Mouse (Mus musculus): ENCODE measurements at regions not wholly inside any gene's neighbourhood (a gene's known extent, or its start where the extent isn't known, plus 50 kb on each side); places are given as distances from the start of the nearest gene placed in this dataset.

DNA sequence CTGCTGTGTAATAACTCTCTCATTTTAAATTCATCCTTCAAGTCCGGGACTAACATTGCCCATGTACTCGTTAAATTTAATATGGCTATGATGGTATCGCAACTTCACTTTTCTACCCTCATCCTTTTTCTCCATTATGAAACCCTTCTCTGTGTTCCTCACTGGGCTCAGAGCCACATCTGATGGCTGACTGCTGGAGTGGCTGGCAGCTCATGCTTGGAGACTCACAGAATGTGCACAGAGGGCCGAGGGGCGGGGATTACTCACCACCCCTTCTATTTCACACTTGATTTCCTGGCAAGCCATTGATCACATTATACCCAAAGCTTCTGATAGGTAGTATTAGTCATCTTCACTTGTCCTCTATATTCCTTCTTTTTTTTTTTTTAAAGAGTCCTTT, 81.1 kb upstream of the Vwde start:
- H3K36me3 ChIP-seq (ENCODE audit: control insufficient read depth, insufficient read depth, low read length, poor library complexity, severe bottlenecking), result no peaks in the 10 kb centered on the region
- H3K4me3 ChIP-seq (ENCODE audit: insufficient read depth in 1 of 2, low read depth in 1 of 2, low read length in 2 of 2, poor library complexity in 1 of 2, severe bottlenecking in 1 of 2), result no peak overlapping the region
- TF ChIP-seq ZNF384 (IDR thresholded peaks at IDR 0.05; ENCODE audit: low read depth, low read length), result no peak
- no peak for TF ChIP-seq MAFK (IDR thresholded peaks at IDR 0.05; ENCODE audit: insufficient read depth, low read depth, low read length)
- TF ChIP-seq ZC3H11A (IDR thresholded peaks at IDR 0.05; ENCODE audit: borderline replicate concordance, low read depth, low read length), result no peak
- no peak for TF ChIP-seq CHD2 (IDR thresholded peaks at IDR 0.05; ENCODE audit: low read depth, low read length)
- H3K27ac ChIP-seq (ENCODE audit: insufficient read depth, low read depth, low read length, poor library complexity, severe bottlenecking), result no peak overlapping the region
- no peaks in the 10 kb centered on the region for H3K9me3 ChIP-seq (ENCODE audit: control insufficient read depth, insufficient read depth, low read depth, low read length)
- H3K9ac ChIP-seq (ENCODE audit: insufficient read depth, low read depth, low read length, poor library complexity, severe bottlenecking), result no peak overlapping the region
- in situ Hi-C loops (cut with MboI; ENCODE audit: low sequenced_read_pairs in 2 of 2, unreplicated experiment in 2 of 2), result no loop called here
- DNase-seq (ENCODE audit: low read depth, low spot score), result no peak
- no peaks in the 10 kb centered on the region for H3K4me1 ChIP-seq (ENCODE audit: control insufficient read depth in 2 of 2, insufficient read depth in 2 of 2, low read length in 2 of 2, poor library complexity in 1 of 2)

DNA sequence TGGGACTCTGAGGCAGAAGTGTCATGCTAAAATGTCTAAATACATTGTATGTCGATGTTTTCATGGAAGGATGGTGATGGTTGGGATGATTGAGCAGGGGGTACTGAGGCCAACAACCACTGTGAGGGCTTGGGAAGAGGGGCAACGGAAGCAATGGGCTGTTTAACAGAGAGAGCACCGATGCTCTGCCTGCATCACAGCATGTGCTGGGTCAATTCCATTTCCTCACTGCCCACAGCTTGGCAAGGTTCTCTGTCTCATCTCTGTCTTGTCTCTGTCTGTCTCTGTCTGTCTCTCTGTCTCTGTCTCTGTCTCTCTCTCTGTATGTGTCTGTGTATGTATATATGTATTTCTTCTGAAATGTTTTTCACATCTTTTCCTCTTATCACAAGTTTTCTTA, 73.4 kb upstream of the Vwde start:
- Histone ChIP-seq H3K9ac (ENCODE audit: insufficient read depth, low read depth, low read length, poor library complexity, severe bottlenecking) (no peak overlapping the region), H3K27ac (ENCODE audit: insufficient read depth, low read depth, low read length, poor library complexity, severe bottlenecking) (no peak overlapping the region), H3K36me3 (ENCODE audit: control insufficient read depth, insufficient read depth, low read length, poor library complexity, severe bottlenecking) (no peaks in the 10 kb centered on the region), H3K4me3 (ENCODE audit: insufficient read depth in 1 of 2, low read depth in 1 of 2, low read length in 2 of 2, poor library complexity in 1 of 2, severe bottlenecking in 1 of 2) (no peak overlapping the region), H3K4me1 (ENCODE audit: control insufficient read depth in 2 of 2, insufficient read depth in 2 of 2, low read length in 2 of 2, poor library complexity in 1 of 2) (no peaks in the 10 kb centered on the region), H3K9me3 (ENCODE audit: control insufficient read depth, insufficient read depth, low read depth, low read length) (no peaks in the 10 kb centered on the region)
- TF ChIP-seq MAFK (IDR thresholded peaks at IDR 0.05; ENCODE audit: insufficient read depth, low read depth, low read length), result no peak
- no peak for TF ChIP-seq ZNF384 (IDR thresholded peaks at IDR 0.05; ENCODE audit: low read depth, low read length)
- no peak for TF ChIP-seq HCFC1 (IDR thresholded peaks at IDR 0.05; ENCODE audit: borderline replicate concordance, insufficient read depth, low read length)
- no peak for TF ChIP-seq CHD2 (IDR thresholded peaks at IDR 0.05; ENCODE audit: low read depth, low read length)
- no peak for TF ChIP-seq ZC3H11A (IDR thresholded peaks at IDR 0.05; ENCODE audit: borderline replicate concordance, low read depth, low read length)
- DNase-seq (ENCODE audit: low read depth, low spot score), result no peak
- in situ Hi-C loops (cut with MboI; ENCODE audit: low sequenced_read_pairs in 2 of 2, unreplicated experiment in 2 of 2), result no loop called here

- no peaks in the 10 kb centered on the region for H3K36me3 ChIP-seq (ENCODE audit: control insufficient read depth, insufficient read depth, low read length, poor library complexity, severe bottlenecking)
Observed at GRCm38 (mm10) chr6:13297110-13297509, 72.3 kb upstream of the Vwde start.

DNA sequence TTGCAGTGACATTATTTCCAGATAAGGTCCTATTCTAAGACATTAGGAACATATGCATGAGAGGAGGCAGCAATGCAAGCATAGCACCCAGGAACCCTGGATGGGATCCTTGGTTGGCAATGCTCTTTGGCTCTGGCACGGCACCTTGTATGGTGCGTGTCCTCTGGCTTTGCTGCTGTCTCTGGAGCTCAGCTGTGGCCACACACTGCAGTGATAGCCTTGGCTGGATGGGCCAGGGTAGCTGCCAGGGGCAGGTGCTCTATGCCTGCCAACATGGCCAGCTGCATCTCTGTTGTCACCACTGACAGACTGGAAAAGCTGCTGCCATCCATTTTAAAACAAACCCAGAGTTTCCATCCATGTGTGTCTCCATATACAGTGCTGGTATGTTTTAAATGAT, 71.3 kb upstream of the Vwde start:
- TF ChIP-seq ZC3H11A (IDR thresholded peaks at IDR 0.05; ENCODE audit: borderline replicate concordance, low read depth, low read length) (no peak), CHD2 (IDR thresholded peaks at IDR 0.05; ENCODE audit: low read depth, low read length) (no peak), MAFK (IDR thresholded peaks at IDR 0.05; ENCODE audit: insufficient read depth, low read depth, low read length) (no peak), ZNF384 (IDR thresholded peaks at IDR 0.05; ENCODE audit: low read depth, low read length) (no peak), HCFC1 (IDR thresholded peaks at IDR 0.05; ENCODE audit: borderline replicate concordance, insufficient read depth, low read length) (no peak)

More at GRCm38 (mm10) chr6:13297110-13297509, 72.3 kb upstream of the Vwde start:
- Histone ChIP-seq H3K4me1 (ENCODE audit: control insufficient read depth in 2 of 2, insufficient read depth in 2 of 2, low read length in 2 of 2, poor library complexity in 1 of 2) (no peaks in the 10 kb centered on the region), H3K4me3 (ENCODE audit: insufficient read depth in 1 of 2, low read depth in 1 of 2, low read length in 2 of 2, poor library complexity in 1 of 2, severe bottlenecking in 1 of 2) (no peak overlapping the region), H3K9me3 (ENCODE audit: control insufficient read depth, insufficient read depth, low read depth, low read length) (no peaks in the 10 kb centered on the region), H3K9ac (ENCODE audit: insufficient read depth, low read depth, low read length, poor library complexity, severe bottlenecking) (no peak overlapping the region), H3K27ac (ENCODE audit: insufficient read depth, low read depth, low read length, poor library complexity, severe bottlenecking) (no peak overlapping the region)
- in situ Hi-C loops (cut with MboI; ENCODE audit: low sequenced_read_pairs in 2 of 2, unreplicated experiment in 2 of 2), result no loop called here
- TF ChIP-seq HCFC1 (IDR thresholded peaks at IDR 0.05; ENCODE audit: borderline replicate concordance, insufficient read depth, low read length) (no peak), MAFK (IDR thresholded peaks at IDR 0.05; ENCODE audit: insufficient read depth, low read depth, low read length) (no peak), ZNF384 (IDR thresholded peaks at IDR 0.05; ENCODE audit: low read depth, low read length) (no peak), ZC3H11A (IDR thresholded peaks at IDR 0.05; ENCODE audit: borderline replicate concordance, low read depth, low read length) (no peak), CHD2 (IDR thresholded peaks at IDR 0.05; ENCODE audit: low read depth, low read length) (no peak)
- no peak for DNase-seq (ENCODE audit: low read depth, low spot score)

DNA sequence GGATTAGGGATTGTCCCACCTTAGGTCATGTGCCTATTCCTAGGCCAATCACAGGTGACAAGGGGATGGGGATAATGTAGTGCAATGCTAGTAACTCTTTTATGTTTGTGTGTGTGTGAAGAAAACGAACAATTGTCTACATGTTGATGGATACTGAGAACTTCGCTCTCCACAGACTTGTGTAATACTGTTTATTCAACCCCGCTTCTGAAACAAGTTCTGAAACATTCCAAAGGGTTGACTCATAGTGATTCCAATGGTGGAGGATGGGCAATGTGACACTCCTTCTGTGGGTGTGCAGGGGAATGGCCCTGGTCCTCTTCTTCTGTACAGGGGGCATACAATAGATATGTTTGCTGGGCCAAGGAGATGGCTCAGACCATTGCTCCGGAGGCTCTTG, 69.6 kb upstream of the Vwde start:
- H3K9me3 ChIP-seq (ENCODE audit: control insufficient read depth, insufficient read depth, low read depth, low read length), result no peaks in the 10 kb centered on the region
- H3K4me1 ChIP-seq (ENCODE audit: control insufficient read depth in 2 of 2, insufficient read depth in 2 of 2, low read length in 2 of 2, poor library complexity in 1 of 2), result no peaks in the 10 kb centered on the region
- H3K9ac ChIP-seq (ENCODE audit: insufficient read depth, low read depth, low read length, poor library complexity, severe bottlenecking), result no peak overlapping the region
- no peak overlapping the region for H3K27ac ChIP-seq (ENCODE audit: insufficient read depth, low read depth, low read length, poor library complexity, severe bottlenecking)
- in situ Hi-C loops (cut with MboI; ENCODE audit: low sequenced_read_pairs in 2 of 2, unreplicated experiment in 2 of 2), result no loop called here
- H3K36me3 ChIP-seq (ENCODE audit: control insufficient read depth, insufficient read depth, low read length, poor library complexity, severe bottlenecking), result no peaks in the 10 kb centered on the region
- DNase-seq (ENCODE audit: low read depth, low spot score), result no peak
- H3K4me3 ChIP-seq (ENCODE audit: insufficient read depth in 1 of 2, low read depth in 1 of 2, low read length in 2 of 2, poor library complexity in 1 of 2, severe bottlenecking in 1 of 2), result no peak overlapping the region
- TF ChIP-seq CHD2 (IDR thresholded peaks at IDR 0.05; ENCODE audit: low read depth, low read length), result no peak
- no peak for TF ChIP-seq HCFC1 (IDR thresholded peaks at IDR 0.05; ENCODE audit: borderline replicate concordance, insufficient read depth, low read length)
- no peak for TF ChIP-seq ZNF384 (IDR thresholded peaks at IDR 0.05; ENCODE audit: low read depth, low read length)
- no peak for TF ChIP-seq ZC3H11A (IDR thresholded peaks at IDR 0.05; ENCODE audit: borderline replicate concordance, low read depth, low read length)
- TF ChIP-seq MAFK (IDR thresholded peaks at IDR 0.05; ENCODE audit: insufficient read depth, low read depth, low read length), result no peak

More for the DNA sequence above, 71.3 kb upstream of the Vwde start:
- no peak overlapping the region for H3K9ac ChIP-seq (ENCODE audit: insufficient read depth, low read depth, low read length, poor library complexity, severe bottlenecking)
- no peaks in the 10 kb centered on the region for H3K4me1 ChIP-seq (ENCODE audit: control insufficient read depth in 2 of 2, insufficient read depth in 2 of 2, low read length in 2 of 2, poor library complexity in 1 of 2)
- no peaks in the 10 kb centered on the region for H3K9me3 ChIP-seq (ENCODE audit: control insufficient read depth, insufficient read depth, low read depth, low read length)
- no peak for DNase-seq (ENCODE audit: low read depth, low spot score)
- no peak overlapping the region for H3K4me3 ChIP-seq (ENCODE audit: insufficient read depth in 1 of 2, low read depth in 1 of 2, low read length in 2 of 2, poor library complexity in 1 of 2, severe bottlenecking in 1 of 2)
- no peak overlapping the region for H3K27ac ChIP-seq (ENCODE audit: insufficient read depth, low read depth, low read length, poor library complexity, severe bottlenecking)
- H3K36me3 ChIP-seq (ENCODE audit: control insufficient read depth, insufficient read depth, low read length, poor library complexity, severe bottlenecking), result no peaks in the 10 kb centered on the region
- in situ Hi-C loops (cut with MboI; ENCODE audit: low sequenced_read_pairs in 2 of 2, unreplicated experiment in 2 of 2), result no loop called here
